Mouse (Mus musculus): ENCODE results near the gene Gpatch8.
"Not testable (repeated sequence)": the region's sequence is repeated elsewhere in the genome, so short reads cannot be mapped to it uniquely, and the experiment has no call there.

Gpatch8 gene

GRCm38 (mm10) chr11:102572866-102573663 is 16.9 kb upstream of the Gpatch8 start:
- peak; percentile 85 for DNase-seq (ENCODE audit: low spot score)

GRCm38 (mm10) chr11:102568756-102569377 is 12.7 kb upstream of the Gpatch8 start:
- DNase-seq (ENCODE audit: low spot score), result no peak

GRCm38 (mm10) chr11:102568191-102568590 is 12.0 kb upstream of the Gpatch8 start:
- no peak for DNase-seq (ENCODE audit: low spot score)

- no peak for DNase-seq (ENCODE audit: low spot score)
Measured at GRCm38 (mm10) chr11:102567723-102568122, 11.5 kb upstream of the Gpatch8 start.

- DNase-seq (ENCODE audit: low spot score), result no peak
Measured at GRCm38 (mm10) chr11:102567157-102567556, 11.0 kb upstream of the Gpatch8 start.

GRCm38 (mm10) chr11:102566290-102566689 is 10.1 kb upstream of the Gpatch8 start:
- no peak for DNase-seq (ENCODE audit: low spot score)

- no peak for DNase-seq (ENCODE audit: low spot score)
Measured at GRCm38 (mm10) chr11:102565741-102566140, 9.5 kb upstream of the Gpatch8 start.

- DNase-seq (ENCODE audit: low spot score), result not testable (repeated sequence)
Measured at GRCm38 (mm10) chr11:102564952-102565671, 8.9 kb upstream of the Gpatch8 start.

GRCm38 (mm10) chr11:102558704-102559103 is 2.5 kb upstream of the Gpatch8 start:
- no peak for DNase-seq (ENCODE audit: low spot score)

- no peak for DNase-seq (ENCODE audit: low spot score)
Measured at GRCm38 (mm10) chr11:102557386-102557785, 1.2 kb upstream of the Gpatch8 start.

- DNase-seq (ENCODE audit: low spot score), result no peak
Measured at GRCm38 (mm10) chr11:102556716-102557074, 503 bp upstream of the Gpatch8 start.

GRCm38 (mm10) chr11:102555400-102556030 is 677 bp downstream of the Gpatch8 start:
- DNase-seq (ENCODE audit: low spot score), result no peak

- no peak for DNase-seq (ENCODE audit: low spot score)
Measured at GRCm38 (mm10) chr11:102552051-102552450, 4.1 kb downstream of the Gpatch8 start.

GRCm38 (mm10) chr11:102551176-102551575 is 5.0 kb downstream of the Gpatch8 start:
- no peak for DNase-seq (ENCODE audit: low spot score)

GRCm38 (mm10) chr11:102541471-102541870 is 14.7 kb downstream of the Gpatch8 start:
- no peak for DNase-seq (ENCODE audit: low spot score)

- DNase-seq (ENCODE audit: low spot score), result not testable (repeated sequence)
Measured at GRCm38 (mm10) chr11:102540286-102540685, 15.9 kb downstream of the Gpatch8 start.

GRCm38 (mm10) chr11:102539690-102540089 is 16.5 kb downstream of the Gpatch8 start:
- no peak for DNase-seq (ENCODE audit: low spot score)

GRCm38 (mm10) chr11:102536210-102536609 is 20.0 kb downstream of the Gpatch8 start:
- DNase-seq (ENCODE audit: low spot score), result no peak

- no peak for DNase-seq (ENCODE audit: low spot score)
Measured at GRCm38 (mm10) chr11:102534078-102534477, 22.1 kb downstream of the Gpatch8 start.

GRCm38 (mm10) chr11:102531425-102531824 is 24.8 kb downstream of the Gpatch8 start:
- DNase-seq (ENCODE audit: low spot score), result no peak

- DNase-seq (ENCODE audit: low spot score), result no peak
Measured at GRCm38 (mm10) chr11:102514793-102515424, 41.3 kb downstream of the Gpatch8 start.

- DNase-seq (ENCODE audit: low spot score), result no peak
Measured at GRCm38 (mm10) chr11:102510226-102510625, 46.0 kb downstream of the Gpatch8 start.
